Mouse (Mus musculus) bone marrow macrophage, adult 2 months (primary cell): ENCODE measurements around the gene 4932414N04Rik. TPM values are rescaled to one million over a fixed set of nuclear protein-coding genes. Genes with fewer than 3 reads are reported as not detected.
"Not testable (repeated sequence)": the region's sequence is repeated elsewhere in the genome, so short reads cannot be mapped to it uniquely, and the experiment has no call there.

ENCODE experiments used
- H3K27ac ChIP-seq: 2 replicates; pipeline ENCODE4 v1.5.1; 2012; ENCODE audit warnings: low read depth, low read length; ENCODE audit not compliant: insufficient read depth
- H3K4me1 ChIP-seq: 2 replicates; pipeline ENCODE4 v1.6.1; 2012; ENCODE audit warnings: low read length; ENCODE audit not compliant: control insufficient read depth, insufficient read depth
- H3K4me3 ChIP-seq: 2 replicates; pipeline ENCODE4 v1.5.1; 2012; ENCODE audit warnings: mild to moderate bottlenecking, low read length, moderate library complexity; ENCODE audit not compliant: insufficient read depth
- CTCF ChIP-seq: IDR thresholded peaks from 2 replicates; pipeline ENCODE4 v1.5.1; 2012; ENCODE audit warnings: low read depth, mild to moderate bottlenecking, low read length, moderate library complexity
- POLR2A ChIP-seq: IDR thresholded peaks from 2 replicates; pipeline ENCODE4 v1.6.1; 2012; ENCODE audit warnings: mild to moderate bottlenecking, low read depth, low read length, borderline replicate concordance
- polyA plus RNA-seq: library from polyadenylated mRNA; stranded (reverse); fragments of >200 nt; gene quantifications from 2 replicates; pipeline ENCODE4 v1.2.4, GENCODE M21; 2012; ENCODE audit not compliant: missing spikeins, insufficient read depth, insufficient read length

Gene 4932414N04Rik
- not detected in 2 replicates for polyA plus RNA-seq

DNA sequence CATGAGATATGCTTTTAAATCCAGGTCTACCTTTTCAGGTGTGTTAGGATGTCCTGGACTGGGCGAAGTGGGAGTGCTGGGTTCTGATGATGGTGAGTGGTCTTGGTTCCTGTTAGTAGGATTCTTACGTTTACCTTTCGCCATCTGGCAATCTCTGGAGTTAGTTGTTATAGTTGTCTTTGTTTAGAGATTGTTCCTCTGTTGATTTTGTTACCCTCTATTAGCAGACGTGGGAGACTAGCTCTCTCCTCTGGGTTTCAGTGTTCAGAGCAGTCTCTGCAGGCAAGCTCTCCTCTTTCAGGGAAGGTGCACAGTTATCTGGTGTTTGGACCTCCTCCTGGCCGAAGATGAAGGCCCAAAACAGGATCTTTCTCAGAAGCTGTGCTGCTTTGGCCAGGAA, at the start of gene 4932414N04Rik:
TSS of gene 4932414N04Rik (plus strand) at position 301 of the 400 bp plus-strand sequence.
- H3K4me3 ChIP-seq, H3K27ac ChIP-seq, H3K4me1 ChIP-seq: not testable (repeated sequence)

DNA sequence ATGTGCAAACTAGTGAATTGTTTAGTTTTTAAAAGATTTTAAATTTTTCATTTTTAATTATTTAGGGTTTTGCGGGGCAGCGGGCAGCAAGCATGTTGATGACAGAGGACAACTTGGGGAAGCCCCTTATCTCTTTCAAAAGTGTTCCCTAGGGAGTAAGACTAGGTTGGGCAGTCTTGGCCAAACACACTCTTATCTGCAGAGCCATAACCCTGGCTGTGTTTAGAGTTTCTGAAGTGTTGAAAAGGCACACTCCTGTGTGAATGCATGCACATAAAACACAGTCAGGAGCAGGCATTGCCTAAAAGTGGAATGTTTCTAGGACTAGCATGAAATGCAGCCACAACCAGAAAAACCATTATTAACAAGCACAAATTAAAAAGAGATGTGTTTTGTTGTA, 75.9 kb downstream of the 4932414N04Rik start:
- Histone ChIP-seq H3K27ac (no peak overlapping the region), H3K4me1 (no peaks in the 10 kb centered on the region), H3K4me3 (no peak overlapping the region)
- TF ChIP-seq POLR2A: no peak
- TF ChIP-seq CTCF: no peak

DNA sequence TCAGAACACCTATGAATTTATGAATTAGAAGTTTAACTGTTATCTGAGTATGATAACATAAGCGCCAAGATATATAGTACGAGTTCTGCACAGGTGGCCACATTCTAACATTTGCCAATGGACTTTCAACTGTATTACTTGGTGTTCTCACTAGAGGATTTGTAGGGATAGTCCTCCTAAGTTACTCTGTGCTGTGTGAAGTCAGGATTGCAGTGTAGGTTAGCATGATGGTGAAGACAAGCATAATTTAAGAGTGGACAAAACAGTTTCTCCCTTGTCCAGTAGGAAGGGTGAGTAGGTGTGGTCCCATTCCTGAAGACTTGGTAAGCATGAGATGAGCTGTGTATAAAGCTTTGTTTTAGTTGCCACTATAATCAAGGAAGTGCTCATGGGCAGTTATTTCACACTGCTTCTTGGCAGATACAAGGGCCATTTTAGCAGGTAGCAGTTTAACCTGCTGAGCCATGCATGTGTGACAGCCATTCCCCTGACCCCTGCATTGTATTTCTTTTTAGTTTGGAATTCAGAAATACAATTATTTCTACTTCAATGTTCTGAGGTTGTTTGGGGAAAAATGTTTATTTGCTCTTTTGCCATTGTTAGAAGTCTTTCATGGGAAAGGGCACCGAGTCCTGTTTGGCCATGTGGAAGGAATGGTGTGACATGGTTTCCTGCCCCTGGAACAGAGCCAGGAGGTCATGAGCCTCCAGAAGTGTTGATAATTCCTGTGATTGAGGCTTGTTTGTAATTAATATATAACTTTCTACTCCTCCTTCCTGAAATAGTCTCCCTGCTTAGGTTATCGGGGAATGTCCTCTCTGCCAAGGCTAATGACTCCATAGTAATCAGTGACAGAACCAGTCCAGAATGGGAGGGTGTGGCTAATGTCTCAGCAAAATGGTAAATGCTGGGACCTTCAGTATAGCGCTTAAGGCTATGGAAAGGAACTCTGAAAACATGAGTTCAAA, 83.8 kb downstream of the 4932414N04Rik start:
- Histone ChIP-seq H3K4me3 (no peak overlapping the region), H3K27ac (no peak overlapping the region), H3K4me1 (no peaks in the 10 kb centered on the region)
- TF ChIP-seq CTCF (no peak), POLR2A (no peak)

DNA sequence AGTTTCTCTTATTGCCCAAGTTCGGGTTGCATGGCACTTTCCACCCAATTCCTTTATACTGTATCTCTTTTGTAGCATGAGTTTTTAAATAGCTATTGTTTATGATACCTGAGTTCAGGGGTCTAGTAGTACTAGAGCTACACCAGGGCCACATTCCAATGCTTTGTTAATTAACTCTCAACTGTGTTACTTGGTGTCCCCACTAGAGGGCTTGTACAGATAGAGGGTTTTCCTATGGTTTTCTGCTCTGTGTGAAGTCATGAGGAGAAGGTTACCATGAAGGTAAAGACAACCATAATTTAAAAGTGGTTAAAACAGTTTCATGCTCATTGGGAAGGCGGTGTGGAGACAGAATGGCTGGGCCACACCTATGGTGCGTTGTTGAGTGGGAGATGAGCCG, 88.3 kb downstream of the 4932414N04Rik start:
- Histone ChIP-seq H3K4me1 (no peaks in the 10 kb centered on the region), H3K4me3 (no peak overlapping the region), H3K27ac (no peak overlapping the region)
- peak; percentile 28; the same call in 1 of the 2 replicates for TF ChIP-seq CTCF
- no peak for TF ChIP-seq POLR2A

DNA sequence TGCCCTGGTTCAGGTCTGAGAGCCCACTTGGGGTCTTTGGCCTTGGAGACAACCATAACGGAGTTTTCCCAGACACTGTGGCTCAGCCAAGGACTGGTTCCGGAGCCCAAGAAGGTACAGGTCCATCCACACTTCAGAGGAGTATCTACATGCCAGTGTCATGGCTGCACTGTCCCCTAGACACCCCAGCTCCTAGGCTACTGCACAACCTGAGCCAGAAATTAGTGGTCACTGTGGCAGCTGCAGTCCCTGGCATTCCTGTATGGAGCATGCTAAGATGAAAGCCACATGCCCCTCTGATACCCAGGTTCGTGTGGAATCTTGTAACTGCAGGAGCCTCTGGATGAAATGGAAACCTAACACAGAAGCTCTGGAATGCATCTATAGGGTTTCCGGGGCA, 99.9 kb downstream of the 4932414N04Rik start:
- no peak overlapping the region for H3K27ac ChIP-seq
- TF ChIP-seq POLR2A: no peak
- no peak for TF ChIP-seq CTCF
- no peak overlapping the region for H3K4me3 ChIP-seq
- H3K4me1 ChIP-seq: no peaks in the 10 kb centered on the region

DNA sequence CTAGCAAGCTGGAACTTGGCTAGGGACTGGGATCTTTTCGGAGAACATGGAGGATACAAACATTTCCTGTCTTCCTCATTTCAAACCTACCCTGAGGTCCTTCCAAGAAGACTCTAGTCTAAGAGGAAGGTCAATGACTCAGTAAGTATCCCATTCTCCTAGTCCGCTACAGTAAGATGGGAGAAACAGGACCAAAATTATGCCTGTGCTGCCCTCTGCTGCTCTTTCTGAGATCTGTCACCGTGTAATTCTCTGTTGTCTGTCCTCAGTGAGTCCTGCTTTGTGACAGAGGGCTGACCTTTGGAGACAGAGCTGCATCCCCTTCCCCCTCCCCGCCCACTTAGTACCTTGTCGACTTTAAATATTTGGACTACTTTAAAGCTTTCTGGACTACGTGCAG, 100.5 kb downstream of the 4932414N04Rik start:
- no peaks in the 10 kb centered on the region for H3K4me1 ChIP-seq
- TF ChIP-seq POLR2A (no peak), CTCF (no peak)
- no peak overlapping the region for H3K4me3 ChIP-seq

DNA sequence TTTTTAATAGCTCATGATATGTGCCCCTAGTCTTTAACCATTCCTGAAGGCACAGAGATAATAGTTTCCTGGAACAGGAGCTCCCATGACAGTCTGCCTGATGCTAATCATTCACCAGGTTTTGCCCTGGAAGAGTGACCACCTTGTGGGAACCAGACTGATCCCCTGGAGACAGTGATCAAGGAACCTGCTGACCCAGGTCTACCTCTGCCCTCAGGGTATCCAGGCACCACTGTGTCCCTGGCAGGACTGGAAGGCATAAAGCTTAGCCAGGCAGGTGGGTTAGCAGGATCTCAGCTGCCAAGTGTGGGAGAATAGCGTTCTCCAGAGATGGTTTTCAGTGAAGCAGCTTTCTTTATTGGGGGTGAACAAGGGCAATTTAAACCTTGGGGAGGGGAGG, 109.1 kb downstream of the 4932414N04Rik start:
- TF ChIP-seq POLR2A (no peak), CTCF (no peak)
- Histone ChIP-seq H3K4me3 (no peak overlapping the region), H3K27ac (no peak overlapping the region), H3K4me1 (no peaks in the 10 kb centered on the region)

More for the DNA sequence above, 100.5 kb downstream of the 4932414N04Rik start:
- H3K27ac ChIP-seq: no peak overlapping the region

DNA sequence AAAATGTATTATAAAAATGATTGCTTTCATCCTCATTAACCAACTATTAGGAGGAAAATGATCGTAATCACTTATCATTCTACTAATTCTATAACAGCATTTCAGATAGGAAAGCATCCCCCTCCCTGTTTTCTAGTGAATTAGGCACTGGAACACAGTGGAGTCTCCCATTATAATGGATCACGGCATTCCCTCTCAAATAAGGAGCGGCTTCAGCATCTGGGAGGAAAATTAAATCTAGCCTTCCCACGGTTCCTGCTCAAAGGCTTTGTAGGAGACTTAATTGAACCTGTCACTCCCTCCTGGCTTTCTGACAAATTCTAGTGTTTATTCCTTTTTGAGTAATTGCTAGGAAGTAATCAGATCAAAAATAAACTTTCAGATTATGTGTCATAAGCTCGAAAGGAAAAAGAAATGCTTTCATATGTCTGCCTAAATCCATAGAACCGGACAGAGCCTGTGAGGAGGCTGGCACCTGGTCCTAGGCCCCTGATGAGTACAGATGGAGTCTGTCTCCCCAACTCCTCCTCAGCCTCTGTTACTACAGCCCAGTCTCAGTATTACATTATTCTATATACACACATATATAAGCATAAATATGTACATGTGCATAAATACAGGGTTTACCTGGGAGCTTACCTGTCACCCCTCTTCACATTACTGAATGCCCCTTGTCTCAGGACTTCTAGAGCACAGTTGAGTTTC, 111.1 kb downstream of the 4932414N04Rik start:
- Histone ChIP-seq H3K4me3 (no peak overlapping the region), H3K4me1 (no peaks in the 10 kb centered on the region), H3K27ac (no peak overlapping the region)
- no peak for TF ChIP-seq CTCF
- no peak for TF ChIP-seq POLR2A

DNA sequence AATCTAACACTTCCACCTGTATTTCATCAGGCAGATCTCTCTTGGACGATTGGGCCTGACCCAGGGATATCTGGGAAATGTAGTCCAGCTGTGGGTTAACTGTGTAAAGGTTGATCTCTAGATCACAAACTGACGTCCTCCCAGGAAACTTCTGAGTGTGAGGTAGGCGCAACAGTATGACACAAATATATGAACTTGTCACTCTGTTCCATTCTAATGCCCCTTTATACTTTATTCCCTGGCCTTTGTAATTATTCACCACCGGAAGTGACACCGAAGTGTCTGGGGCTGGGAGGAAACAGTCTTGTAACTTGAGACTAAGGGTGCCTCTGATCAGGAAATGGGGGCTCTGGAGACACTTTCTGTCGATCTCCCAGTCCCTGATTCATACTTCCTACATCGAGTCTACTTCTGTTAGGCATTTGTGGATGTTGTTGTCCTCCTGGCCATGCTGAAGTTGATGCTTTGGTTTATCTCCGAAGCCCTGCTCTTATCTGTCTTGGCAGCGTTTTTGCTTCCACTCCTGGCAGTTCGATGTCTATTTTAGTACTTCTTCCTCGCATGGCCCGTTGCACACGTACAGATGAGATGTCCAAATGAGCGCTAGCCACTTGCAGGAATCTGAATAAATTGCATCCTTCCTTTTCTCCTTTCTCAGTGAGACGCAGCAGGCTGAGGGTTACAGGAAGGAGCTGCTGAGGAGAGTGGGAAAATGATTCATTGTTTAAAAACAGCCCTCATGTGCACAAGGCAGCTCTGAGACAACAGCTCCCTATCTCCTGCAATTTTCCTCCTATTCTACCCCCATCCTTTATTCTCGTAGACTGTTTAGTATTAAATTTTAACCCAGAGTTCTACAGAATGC, 126.2 kb downstream of the 4932414N04Rik start:
- peak overlapping the region; percentile 51 for H3K27ac ChIP-seq
- peak overlapping the region; percentile 48 for H3K4me3 ChIP-seq
- peaks cover 20% of the 10 kb centered on the region for H3K4me1 ChIP-seq
- TF ChIP-seq CTCF (no peak), POLR2A (no peak)

DNA sequence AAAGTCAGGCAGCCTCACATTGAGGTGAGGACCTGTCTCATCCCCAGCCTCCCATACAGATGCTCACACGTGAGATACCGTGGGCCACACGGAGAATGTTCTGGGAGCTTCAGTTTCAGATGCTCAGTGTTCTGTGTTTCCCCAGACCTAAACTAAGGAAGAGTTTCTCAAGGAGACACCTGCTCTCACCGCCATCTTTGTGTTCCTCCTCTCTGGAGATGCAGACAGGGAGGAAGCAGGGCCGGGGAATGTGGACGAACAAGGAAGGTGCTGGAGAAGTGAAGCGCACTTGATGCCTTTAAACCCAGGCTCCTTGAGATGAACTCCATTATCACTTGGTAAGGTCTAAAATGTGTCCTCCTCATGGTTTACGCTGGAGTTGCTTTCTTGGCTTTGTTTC, 127.4 kb downstream of the 4932414N04Rik start:
- not testable (repeated sequence) for H3K27ac ChIP-seq, H3K4me3 ChIP-seq
- peaks cover 28% of the 10 kb centered on the region for H3K4me1 ChIP-seq
